Mouse (Mus musculus) T-cell, adult 2 months (primary cell): ENCODE results near the gene Bves.
"Not testable (repeated sequence)": the region's sequence is repeated elsewhere in the genome, so short reads cannot be mapped to it uniquely, and the experiment has no call there.

Source experiments
- DNase-seq: peaks from one replicate; pipeline ENCODE4 v3.0.0; 2022; ENCODE audit warnings: low spot score

The Bves gene

DNA sequence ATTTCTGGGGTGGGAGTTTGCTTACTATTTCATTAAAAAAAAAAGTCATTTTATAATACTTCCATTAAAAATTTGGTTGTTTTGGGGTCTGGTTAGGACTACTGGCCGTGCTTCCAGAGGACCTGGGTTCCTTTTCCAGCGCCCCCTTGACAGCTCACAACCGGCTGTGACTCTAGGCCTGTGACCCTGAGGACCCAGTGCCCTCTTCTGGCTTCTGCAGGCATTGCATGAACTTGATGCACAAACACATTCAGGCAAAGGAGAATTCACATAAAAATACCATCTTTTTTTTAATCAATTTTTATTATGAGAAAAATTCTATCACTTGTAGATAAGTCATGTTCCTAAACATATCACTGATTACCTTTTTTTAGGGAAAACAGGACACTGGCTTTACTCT, 12.6 kb downstream of the Bves start:
- DNase-seq, result not testable (repeated sequence)

DNA sequence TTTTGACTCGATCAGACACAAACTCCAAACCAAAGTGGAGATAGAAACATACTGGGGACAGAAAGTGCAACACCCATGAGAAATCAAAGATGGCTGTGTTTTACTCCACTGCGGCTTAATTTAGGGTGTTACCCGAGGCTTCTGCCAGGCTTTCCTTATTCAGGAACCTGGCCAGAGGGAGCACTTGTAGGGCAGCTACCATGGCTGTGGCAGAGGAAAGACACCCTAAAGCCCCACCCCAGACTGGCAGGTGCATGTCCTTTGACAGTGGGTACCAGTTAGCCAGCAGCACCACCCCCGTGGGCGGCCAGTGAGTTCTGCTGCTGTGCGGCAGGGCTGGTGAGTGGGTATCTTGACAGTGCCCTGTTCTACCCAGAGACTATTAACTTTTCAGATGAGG, 20.5 kb downstream of the Bves start:
- no peak for DNase-seq

GRCm38 (mm10) chr10:45363396-45363795, 27.8 kb downstream of the Bves start:
- DNase-seq, result no peak

DNA sequence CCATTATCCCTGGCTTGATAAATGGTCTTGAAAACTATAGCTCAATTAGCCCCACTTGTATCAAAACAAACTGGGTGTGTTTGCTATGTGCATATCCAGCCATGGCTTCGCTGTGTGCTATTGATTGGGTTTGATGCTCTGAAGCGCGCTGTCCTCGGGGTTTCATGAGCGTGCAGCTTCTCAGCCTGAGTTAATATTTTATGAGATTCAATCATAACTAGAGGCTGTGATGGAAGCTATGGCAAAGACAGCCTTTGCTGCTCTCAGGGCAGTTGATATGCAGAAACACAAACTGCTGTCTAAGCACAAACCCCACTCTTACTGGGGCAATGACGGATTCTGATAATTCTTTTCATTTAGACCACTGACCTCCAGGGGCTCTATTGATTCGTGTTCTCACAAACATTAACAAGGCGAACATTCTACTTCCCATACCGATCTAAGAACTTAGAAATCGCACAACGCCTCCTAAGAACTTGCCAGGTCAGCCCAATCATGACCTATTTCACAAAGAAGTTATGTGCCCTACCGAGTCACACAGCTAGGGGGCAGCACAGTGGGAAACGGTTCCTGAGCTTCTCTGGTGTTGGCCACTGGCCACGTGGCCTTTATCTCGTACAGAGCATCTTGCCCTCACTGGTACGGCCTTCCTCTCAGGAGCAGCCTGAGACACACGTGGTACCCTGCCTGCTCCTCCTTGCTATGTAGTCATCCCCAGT, 31.6 kb downstream of the Bves start:
- no peak for DNase-seq

GRCm38 (mm10) chr10:45369639-45370038, 34.1 kb downstream of the Bves start:
- no peak for DNase-seq

GRCm38 (mm10) chr10:45370545-45370944, 35.0 kb downstream of the Bves start:
- DNase-seq, result no peak

DNA sequence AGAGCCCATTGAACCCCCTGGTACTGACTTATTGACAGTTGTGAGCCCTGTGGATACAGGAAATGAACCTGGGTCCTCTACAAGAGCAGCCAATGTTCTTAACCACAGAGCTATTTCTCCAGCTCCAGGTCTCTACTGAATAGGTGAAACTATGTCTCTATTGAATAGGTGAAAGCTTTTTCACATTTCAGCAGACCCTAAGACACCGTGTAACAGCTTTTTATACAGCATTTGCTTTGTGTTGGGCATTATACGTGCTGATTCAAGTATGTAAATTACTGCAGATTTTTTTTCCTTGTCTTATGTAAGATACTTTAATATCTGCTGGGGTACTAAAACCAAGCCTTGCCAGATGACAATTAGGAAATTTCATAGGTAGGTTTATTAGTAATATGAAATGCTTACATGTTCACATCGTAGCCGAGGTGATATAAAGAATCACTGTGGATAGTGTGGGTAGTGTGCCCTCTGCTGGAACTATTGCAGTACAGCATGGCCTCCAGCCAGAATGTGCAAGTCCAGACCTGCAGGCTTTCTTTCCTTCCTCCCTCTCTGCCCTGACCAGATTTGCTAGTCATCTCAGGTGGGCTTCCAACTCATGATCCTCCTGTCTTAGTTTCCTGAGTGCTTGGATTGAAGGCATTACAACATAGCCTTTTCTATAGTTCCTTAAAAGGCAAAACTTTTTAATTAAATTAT, 37.6 kb downstream of the Bves start:
- DNase-seq, result peak; percentile 2

GRCm38 (mm10) chr10:45378269-45378668, 42.7 kb downstream of the Bves start:
- no peak for DNase-seq

DNA sequence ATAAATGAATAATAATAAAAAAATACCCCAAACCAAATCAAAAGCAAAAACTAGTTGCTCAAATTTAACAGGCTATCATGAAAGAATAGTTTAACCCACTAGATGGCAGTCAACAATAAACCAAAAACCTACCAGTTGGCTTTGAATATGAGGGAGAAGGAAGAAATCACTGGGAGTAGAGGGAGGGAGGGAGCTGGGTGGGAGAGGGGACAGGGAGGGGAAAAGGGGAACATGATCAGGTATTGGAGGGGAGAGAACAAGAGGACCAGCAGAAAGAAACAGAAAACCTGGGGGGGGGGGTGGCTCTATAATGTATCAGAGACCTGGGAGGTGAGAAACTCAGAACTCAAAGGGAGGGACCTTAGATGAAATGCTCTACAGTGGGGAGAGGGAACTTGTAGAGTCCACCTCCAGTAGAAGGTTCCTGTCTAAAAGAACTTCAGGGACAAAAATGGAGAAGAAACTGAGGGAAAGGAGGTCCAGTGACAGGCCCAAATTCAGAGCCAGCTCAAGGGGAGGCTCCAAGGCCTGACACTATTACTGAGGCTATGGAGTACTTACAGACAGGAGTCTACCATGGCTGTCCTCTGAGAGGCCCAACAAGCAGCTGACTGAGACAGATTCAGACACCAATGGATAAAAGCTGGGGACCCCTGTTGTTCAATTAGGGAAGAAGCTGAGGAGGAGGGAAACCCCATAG, 46.5 kb downstream of the Bves start:
- DNase-seq, result no peak

DNA sequence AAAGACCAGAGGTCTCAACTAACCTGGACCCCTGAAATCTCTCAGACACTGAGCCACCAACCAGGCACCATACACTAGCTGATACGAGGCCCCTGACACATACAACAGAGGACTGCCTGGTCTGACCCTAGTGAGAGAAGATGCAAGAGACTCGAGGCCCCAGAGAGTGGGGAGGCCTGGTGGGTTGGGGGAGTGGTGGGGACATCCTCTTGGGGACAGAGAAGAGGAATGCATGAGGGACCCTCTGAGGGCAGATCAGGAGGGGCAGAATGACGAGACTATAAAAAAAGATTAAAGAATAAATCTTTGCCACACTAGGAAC, 47.0 kb downstream of the Bves start:
- no peak for DNase-seq

- DNase-seq, result no peak
Measured at GRCm38 (mm10) chr10:45398211-45398610, 62.6 kb downstream of the Bves start.

DNA sequence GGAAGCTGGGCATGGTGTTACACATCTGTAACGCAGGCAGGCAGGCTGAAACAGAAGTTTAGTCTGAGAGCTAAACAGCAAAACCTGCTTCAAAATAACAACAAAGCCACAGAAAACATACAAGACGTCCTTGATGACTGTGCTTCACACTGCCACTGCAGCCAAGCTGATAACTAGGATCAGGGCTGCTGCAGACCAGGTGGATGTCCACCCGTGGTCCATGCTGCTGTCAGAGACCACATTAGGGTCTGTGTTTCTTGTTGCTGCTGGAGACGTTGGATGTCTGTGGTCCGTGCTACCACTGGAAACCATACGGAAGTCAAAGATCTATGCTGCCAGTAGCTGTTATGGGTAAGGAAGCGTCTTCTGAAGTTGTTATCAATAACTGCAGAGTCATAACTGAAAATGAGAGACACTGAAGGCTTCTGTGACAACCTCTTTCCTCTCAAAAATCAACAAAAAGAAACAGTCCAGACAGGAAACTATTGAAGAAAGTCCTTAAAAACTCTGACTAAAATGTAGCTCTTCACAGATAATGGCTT, 64.2 kb downstream of the Bves start:
- no peak for DNase-seq

- no peak for DNase-seq
Measured at GRCm38 (mm10) chr10:45410624-45411341, 75.2 kb downstream of the Bves start.

GRCm38 (mm10) chr10:45411741-45412140, 76.2 kb downstream of the Bves start:
- no peak for DNase-seq

DNA sequence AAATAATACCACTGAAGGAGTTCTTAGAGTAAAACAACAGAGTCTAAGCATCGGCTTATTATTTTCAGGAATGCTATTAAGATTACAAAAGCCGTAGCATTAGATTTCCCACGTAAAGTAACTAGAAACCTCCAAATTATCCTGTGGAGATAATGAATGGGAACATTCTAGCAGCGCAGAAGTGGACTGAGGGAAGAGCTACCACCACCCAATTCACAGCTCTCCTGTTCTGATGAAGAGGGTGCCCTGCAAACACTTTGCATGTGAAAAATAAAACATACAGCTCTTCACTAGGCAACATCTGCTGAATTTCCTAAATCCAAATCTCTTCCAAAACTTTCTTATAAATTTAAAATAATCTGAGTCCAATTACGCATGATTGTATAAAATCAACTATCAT, 76.6 kb downstream of the Bves start:
- no peak for DNase-seq
